Mouse (Mus musculus) urinary bladder, adult 2 months (tissue): ENCODE data around the gene Brf1. TPM values are rescaled to one million over a fixed set of nuclear protein-coding genes. Genes with fewer than 3 reads are reported as not detected.

Source experiments
- DNase-seq: peaks from one replicate; pipeline ENCODE4 v3.0.0; 2022; ENCODE audit warnings: low spot score
- polyA plus RNA-seq: library from polyadenylated mRNA; depleted of rRNA; stranded (reverse); fragments of >200 nt; gene quantifications from 2 replicates; pipeline ENCODE4 v1.2.3, GENCODE M21; 2012; rRNA removed

Gene Brf1
- polyA plus RNA-seq, result 69.1 and 82.7 TPM in 2 replicates

DNA sequence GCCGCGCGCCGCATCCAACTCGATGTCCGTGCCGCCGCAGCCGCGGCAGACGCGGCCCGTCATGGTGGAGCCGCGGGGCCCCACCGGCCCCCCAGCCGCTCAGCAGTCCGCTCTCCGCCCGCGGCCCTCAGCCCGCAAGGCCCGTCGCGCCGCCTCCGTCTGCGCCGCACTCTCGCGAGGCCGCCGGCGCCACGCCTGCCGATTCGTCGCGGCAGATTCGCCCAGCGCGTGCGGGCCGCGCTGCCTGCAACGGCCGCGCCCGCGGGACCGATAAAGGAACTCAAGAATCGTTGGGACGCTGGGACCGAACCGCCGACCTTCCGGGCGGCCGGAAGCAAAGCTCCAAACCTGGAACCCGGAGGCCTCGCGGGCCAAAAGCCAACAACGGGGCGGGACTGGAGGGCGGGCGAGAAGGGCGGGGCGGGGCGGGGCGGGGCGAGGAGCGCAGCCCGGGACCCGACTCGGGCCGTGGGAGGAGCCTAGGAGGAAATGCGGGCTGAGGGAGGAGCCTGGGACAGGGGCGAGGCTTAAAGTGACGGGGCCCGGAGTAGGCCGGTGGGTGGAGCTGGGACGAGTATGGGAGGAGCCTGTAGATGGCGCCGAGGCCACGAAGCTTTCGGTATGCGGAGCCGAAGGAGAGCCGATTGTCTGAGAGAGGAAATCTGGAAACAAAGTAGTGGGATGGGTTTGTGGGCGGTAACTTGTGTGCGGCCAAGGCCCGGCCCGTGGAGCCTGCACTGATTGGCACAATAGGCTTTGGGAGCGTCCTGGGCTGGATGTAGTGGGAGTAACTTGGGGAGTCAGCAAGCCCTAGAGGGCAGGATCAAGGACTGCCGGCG, at the start of gene Brf1:
Gene Brf1, minus strand, starts transcription at position 411 of the 839 bp plus-strand sequence.
- DNase-seq, result peak; percentile 90

DNA sequence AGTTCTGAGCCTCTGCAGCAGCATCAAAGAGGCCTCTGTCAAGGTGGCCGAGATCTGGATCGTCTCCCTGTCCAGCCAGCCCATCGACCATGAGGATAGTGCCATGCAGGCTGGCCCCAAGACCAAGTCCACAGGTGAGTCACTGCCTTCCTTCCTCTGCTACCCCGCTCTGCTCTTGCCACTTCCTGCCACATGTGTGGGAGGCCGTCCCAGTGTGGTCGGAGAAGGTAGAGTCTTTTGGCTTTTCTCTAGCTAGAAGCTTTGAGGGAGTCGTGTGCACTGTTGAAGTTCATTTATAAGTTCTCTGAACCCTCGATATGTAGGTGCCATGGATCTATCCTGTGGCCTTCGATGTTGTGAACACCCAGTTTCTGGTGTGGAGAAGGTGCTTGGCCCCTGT, 49.3 kb upstream of the Brf1 start:
- DNase-seq, result no peak

DNA sequence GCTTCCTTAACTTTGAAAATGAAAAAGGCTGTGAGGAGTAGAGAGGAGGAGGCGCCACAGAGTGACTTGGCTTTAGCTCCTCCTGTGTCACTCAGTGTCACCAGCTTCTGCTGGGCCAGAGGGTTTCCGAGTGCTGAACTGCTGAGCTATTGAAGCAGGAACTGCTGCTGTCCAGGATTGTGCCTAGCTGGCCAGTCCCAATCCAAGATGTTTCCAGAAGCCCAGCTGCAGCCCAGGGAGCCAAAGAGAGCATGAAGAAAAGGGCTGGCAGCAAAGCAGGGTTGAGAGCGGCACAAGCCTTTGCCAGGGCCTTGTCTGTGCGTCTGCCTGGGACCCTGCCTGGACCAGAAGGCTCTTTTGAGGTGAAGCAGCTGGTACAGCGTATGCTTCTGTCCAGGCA, 47.6 kb upstream of the Brf1 start:
- DNase-seq, result no peak

DNA sequence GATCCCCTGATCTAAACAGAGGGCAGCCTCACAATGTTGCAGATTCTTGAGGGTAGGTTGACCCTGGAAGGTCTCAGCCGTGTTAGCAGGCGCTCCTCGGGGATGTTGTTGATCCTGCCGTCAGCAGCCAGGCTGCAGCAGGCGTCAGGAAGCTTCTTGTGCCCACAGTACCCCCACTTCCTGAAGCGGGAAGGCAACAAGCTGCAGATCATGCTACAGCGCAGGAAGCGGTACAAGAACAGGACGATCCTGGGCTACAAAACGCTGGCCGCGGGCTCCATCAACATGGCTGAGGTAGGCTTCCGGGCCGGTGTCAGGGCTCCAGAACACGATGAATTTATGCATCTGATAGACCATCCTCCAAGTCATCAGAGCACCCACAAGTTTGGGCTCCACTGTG, 46.4 kb upstream of the Brf1 start:
- DNase-seq, result no peak

DNA sequence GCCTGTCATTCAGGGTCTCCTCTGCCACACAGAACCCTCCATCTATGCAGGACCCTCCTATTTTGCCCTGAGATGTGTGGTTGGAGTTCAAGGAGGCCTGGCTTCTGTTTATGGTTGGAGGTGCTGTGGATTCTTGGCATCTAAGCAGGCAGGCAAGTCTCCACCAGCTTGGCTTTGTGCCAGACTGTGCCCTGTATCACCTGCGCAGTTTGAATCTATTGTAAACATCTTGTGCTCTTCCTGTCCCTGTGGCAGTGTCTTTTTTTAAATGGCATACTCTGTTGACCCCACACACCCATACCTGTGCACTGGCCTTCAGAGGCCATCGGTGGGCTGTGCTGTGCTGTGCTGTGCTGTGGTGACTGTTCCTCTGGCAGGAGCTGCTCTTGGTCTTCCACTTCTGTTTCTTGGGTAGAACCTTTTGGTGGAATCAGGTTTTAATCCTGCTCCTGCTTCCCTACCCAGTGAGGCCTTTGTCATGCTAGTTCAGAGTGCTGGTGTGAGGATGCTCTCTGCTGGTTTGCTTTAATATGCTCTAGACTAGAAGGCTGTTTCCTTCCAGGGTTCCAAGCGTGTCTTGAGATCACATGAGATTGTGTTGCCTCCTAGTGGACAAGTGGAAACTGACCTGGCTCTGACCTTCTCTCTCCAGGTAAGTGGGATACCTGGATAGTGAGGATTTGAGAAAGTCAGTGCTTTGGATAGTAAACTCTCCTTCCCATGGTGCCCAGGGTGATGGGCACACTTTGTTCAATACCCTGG, 44.6 kb upstream of the Brf1 start:
- DNase-seq, result no peak

DNA sequence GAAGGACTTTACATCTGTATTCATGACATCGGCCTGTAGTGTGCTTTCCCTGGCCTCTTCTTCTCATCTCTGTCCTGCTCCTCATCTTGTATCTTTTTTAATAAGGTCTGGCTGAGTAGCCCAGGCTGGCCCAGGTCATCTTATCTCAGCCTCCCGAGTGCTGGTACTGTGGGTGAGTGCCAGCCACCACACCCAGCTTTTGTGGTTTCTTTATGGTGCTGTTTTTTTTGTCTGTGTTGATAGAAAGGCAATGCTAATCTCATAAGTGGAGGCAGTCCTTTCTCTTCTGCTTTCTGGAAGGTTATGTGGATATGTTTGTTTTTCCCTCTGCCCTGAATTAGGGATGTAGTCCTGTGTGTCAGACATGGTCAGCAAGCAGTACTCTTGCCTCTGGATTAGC, 42.0 kb upstream of the Brf1 start:
- DNase-seq, result no peak

DNA sequence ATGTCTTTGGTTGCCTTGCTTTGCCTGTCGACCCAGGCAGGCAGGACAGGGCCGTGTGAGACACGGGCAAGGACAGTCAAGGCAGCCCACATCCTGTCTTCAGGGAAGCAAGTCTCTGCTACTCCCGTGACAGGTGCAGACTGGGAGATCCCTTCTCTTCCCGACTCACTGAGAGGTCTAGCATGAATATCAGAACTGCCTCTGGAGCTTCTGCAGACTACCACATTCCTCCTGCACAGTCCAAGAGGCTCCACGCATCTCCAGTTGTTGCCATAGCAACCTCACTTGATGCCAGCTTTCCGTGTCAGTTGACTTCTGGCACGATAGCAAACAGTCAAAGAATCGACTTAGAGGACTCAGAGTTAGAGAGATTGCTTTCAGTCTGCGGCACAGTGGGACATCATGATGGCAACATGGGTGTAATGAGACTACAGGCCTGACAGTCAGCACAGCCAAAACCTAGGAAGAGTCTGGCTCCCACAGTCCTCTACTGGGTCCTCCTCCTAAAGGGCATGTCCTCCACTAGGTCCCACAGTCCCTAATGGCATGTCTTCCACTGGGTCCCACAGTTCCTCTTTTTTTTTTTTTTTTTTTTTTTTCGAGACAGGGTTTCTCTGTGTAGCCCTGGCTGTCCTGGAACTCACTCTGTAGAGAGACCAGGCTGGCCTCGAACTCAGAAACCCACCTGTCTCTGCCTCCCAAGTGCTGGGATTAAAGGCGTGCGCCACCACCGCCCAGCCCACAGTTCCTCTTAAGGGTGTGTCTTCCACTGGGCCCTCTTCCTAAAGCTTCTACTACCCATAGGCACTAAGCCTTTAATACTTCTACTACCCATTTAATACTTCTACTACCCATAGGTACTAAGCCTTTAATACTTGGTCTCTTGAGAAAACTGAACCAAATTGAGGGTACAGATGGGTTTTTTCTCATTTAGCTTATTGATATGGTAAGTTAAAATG, 41.3 kb upstream of the Brf1 start:
- no peak for DNase-seq

DNA sequence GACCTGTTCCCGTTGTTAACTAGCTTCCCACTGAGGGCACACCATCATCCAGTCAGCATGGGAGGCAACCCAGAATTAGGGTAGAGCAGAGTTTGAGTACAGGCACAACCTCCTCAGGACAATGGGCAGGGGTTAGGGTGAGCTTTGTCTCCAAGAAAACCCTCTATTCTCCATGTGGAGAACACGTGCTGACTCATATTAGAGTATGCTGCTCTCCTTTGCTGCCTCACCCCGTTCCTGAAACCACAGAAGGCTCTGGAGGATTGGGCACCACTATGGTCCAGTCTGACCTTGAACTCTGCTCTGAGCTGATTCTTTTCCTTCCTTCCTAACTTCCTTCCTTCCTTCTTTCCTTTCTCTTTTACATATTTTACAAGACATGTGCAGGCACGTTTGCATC, 37.9 kb upstream of the Brf1 start:
- no peak for DNase-seq

DNA sequence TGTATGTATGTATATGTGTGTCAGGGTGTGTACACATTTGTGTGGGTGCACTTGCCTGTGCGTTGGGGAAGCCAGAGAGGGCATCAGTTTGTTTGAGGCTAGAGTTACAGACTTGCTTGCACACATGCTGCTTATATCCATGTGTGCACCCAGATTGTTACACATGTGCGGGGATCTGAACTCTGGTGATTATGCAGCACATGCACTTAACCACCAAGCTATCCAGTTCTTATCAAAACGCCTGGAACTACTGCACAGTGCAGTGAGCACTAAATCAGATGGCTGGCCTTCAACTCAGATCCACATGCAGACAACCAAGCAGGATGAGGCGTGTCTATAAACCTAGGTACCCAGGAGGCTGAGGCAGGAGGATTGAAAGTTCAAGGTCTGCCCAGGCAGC, 36.5 kb upstream of the Brf1 start:
- no peak for DNase-seq

DNA sequence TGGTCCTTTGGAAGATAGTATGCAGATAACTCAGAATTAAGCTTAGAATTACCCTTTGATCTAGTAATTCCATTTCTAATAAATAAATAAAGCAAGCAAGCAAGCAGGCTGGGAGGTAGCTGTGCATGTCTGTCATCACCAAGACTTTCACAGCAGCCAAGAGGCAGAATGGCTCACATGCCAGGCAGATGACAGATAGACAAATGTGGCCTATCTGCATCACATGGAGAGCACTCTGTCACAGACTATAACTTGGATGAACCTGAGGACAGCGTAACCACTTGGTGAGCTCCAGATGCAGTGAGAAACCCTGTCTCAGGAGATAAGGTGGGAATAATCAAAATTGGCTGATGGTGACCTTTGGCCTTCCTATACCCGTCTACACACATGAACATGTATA, 34.6 kb upstream of the Brf1 start:
- DNase-seq, result no peak

DNA sequence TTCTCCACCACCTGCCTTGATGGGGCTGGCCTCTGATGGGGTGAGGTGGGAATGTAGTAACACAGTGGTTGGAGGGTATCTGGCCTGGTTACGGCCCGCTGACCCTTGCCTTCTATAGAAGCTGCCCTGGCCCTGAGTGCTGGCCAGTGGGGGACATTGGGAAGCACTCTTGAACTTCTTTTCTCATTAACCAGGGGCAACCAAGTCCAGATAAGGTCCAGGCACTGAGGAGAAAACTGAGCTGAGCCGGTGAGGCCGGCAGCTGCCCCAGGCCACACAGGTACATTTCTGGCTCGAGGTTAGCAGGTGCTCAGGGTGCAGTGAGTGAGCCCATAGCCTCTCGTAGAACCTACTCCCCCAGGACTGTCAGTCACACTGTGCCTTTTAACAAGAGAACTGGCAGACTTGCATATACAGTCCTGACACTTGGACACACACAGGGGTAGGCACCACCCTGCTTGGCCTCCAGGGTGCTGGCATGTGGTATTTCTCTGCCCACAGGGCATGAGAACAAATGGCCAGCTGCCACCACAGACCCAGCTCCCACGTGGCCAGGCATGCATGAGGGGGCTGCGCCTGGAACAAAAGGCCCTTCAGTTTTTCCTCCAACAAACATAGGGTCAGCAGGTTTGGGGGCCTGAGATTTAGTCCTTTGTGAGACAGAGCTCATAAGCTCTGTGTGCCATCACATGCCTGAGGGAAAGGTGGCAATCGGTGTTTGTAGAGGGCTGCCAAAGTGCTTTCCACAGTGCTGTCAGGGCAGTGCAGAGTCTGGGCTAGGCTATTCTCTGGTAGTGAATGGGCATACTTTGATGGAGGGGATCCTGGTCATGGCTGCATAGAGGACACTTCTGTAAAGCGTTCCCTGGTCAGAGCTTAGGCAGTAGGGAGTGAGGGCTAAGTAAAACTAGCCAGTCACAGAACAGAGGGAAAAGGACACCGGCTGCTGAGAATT, 32.1 kb upstream of the Brf1 start:
- DNase-seq, result no peak

DNA sequence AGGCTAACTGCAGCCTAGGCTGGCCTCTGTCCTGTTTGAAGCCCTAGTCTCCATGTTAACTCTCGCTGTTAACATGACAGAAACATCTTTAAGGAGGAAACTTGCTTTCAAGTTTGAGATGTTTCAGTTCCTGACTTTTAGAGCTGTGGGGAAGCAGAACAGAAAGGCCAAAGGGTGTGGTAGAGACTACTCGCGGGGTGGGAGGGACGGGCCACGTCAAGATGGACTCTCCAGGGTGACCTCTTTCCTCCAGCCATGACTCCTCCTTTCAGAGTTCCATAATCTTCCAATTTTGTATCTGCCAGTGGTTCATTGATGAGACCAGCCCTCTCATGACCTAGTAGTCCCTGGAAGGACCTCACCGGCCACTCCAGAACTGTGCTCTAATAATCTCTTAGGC, 30.9 kb upstream of the Brf1 start:
- no peak for DNase-seq

DNA sequence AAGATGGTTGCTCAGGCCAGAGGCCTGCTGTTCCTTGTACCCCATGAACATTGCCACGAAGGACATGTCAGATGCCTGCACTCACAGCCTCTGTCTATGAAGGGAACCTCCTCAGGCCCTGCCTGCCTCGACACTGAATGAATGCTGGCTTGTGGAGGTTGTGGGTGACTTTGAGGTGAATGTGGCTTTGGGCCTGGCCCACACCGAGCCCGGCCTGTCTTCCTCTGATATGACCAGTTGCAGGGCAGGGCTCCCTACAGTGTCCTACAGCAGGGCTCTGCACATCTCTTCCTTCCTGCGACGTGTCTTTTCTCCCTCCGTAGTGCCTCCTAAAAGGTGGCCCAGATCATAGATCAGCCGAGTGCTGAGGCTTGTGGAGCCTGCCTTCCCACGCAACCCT, 30.5 kb upstream of the Brf1 start:
- no peak for DNase-seq

DNA sequence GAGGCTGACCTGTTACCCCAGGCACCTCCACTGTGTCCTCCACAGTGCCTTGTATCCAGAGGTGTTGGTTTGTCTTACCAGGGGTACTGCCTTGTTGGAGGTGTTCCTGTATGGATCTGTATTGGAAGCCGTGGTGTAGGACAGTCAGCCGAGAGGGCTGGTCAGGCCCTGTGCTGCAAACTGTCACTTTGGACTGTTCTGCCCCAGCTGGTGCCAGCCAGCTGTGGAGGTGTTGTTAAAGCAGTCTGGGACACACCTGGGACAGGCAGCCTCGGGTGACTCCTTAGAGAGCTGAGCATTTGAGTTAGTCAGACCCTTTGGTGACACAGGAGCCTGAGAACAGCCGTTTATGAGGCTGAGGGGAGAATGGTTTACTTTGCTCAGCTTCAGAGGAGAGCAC, 29.5 kb upstream of the Brf1 start:
- DNase-seq, result no peak

DNA sequence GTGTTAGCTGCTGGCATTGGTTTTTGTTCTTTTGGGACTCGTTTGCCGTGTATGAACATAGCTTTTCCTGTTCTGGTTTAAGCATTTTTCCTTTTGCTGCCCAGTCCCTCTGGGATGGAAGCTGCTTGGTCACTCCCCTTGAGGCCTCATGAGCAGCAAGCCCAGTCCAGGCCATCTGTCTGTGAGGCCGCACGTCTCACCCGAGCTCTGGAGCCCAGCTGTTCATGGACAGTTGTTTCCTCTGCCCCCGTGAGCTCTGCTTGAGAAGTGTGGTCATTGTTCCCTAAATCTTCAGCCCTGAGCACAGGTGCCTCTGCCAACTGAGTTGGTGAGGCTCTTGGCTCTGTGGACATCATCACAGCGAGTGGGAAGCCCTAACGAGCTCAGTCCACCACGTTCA, 28.4 kb upstream of the Brf1 start:
- no peak for DNase-seq

DNA sequence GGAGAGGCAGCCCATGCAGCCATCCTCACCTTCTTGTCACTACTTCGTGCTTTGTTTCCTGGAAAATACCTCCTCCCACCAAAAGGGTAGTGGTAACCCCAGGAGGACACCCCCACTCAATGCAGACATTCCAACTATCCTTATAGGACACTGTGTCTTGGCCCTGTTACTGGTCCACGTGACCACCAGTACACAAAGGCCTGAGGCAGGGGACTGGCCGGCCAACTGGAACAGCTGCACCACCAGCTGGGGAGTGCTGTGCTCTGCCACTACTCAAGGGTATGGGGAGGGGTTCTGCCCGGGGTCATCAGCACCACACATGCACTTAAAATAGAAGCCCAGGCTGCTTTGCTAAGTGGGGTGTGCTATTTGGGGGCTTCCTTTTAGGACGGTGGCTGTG, 27.6 kb upstream of the Brf1 start:
- no peak for DNase-seq

DNA sequence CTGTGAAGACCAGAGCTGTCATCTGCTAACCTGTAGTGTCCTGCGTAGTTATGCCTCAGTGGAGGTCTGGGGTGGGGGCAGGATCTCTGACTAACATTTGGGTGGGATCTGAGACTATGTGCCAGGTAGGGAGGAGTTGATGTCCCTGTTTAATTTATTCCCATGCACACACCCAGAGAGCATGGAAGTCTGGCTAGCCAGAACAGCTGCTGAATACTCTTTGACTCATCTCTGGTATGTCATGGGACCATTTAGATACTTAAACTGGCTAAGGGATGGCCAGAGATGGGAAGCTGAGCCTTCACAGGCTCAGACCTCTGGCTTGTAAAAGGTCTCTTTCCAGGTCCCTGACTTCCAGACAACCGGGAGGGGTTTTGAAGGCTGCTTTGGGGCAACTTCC, 27.0 kb upstream of the Brf1 start:
- no peak for DNase-seq

DNA sequence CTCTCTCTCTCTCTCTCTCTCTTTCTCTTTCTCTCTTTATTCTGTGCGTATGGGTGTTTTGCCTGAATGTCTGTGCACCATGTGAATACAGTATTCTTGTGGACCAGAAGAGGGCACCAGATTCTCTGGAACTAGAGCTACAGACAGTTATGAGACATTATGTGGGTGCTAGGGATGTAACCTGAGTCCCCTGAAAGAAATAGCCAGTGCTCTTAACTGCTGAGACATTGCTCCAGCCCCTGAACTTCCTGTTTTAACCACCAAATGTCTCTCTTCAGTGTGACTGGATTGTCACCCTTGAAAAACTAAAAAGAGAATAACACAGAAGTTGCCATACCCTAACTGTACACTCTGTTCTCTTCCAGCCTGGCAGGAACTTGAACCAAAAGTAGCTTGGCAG, 26.1 kb upstream of the Brf1 start:
- no peak for DNase-seq

DNA sequence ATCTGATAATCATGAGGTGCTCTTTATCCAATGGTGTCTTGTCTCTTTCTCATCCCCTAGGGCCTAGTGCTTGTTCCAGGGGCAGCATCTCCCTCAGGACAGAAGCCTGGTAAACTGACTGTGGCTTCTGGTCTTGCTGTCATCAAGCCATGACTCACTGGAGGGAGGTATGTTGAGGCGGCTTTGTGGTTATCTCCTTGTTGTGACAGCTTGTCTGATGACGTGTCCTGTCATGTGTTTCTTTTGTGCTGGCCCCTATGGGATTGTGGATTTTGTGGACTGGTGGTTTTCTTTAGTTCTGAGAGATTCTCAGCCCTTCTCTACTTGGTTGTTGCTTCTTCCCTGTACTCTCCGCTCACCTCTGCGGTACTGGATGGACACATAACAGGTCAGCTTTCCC, 22.6 kb upstream of the Brf1 start:
- no peak for DNase-seq

DNA sequence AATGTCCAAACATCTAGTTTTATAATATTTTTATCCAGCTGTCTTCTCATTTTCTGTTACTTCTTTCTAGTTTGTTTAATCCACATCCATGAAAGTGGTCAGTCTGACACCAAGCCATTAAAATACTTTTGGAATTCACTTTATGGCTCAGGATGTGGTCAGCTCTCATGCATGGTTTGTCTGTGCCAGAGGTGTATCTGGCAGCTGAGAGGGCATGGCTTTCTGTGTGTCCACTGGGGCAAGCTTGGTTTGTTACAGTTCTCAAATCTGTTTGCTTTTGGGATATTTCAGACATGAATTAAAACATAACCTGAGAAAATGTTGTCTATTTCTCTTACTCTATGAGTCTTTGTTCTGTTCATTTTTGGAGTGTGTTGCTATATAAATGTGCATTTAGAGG, 21.0 kb upstream of the Brf1 start:
- no peak for DNase-seq

DNA sequence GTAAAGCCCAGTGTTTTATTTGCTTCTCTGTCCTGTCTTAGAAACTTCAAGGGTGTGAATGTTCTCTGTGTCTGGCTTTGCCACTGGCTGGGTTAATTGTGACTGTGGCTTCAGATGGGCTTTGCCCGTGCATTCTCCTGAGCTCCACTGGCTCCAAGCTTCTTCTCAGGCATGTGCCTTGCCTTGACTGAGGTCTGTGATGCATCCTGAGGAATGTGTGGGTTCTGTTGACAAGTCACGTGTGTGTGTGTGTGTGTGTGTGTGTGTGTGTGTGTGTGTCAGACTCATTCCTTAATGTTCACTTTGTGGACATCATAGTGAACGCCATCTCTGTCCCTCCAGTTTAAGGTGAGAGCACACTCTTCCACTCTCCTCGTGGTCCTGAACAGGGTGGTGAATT, 18.3 kb upstream of the Brf1 start:
- DNase-seq, result no peak
